Mouse (Mus musculus) erythroblast, embryonic 14.5 days (primary cell): ENCODE results near the gene Ly6g6d.

Experiments
- GATA1 ChIP-seq: IDR thresholded peaks from 2 replicates; pipeline ENCODE4 v1.6.1; 2012; ENCODE audit warnings: low read length, inconsistent platforms, mixed read lengths
- TAL1 ChIP-seq: IDR thresholded peaks from 3 replicates; pipeline ENCODE4 v1.6.1; 2012; ENCODE audit warnings: low read length, inconsistent platforms, mixed read lengths

DNA sequence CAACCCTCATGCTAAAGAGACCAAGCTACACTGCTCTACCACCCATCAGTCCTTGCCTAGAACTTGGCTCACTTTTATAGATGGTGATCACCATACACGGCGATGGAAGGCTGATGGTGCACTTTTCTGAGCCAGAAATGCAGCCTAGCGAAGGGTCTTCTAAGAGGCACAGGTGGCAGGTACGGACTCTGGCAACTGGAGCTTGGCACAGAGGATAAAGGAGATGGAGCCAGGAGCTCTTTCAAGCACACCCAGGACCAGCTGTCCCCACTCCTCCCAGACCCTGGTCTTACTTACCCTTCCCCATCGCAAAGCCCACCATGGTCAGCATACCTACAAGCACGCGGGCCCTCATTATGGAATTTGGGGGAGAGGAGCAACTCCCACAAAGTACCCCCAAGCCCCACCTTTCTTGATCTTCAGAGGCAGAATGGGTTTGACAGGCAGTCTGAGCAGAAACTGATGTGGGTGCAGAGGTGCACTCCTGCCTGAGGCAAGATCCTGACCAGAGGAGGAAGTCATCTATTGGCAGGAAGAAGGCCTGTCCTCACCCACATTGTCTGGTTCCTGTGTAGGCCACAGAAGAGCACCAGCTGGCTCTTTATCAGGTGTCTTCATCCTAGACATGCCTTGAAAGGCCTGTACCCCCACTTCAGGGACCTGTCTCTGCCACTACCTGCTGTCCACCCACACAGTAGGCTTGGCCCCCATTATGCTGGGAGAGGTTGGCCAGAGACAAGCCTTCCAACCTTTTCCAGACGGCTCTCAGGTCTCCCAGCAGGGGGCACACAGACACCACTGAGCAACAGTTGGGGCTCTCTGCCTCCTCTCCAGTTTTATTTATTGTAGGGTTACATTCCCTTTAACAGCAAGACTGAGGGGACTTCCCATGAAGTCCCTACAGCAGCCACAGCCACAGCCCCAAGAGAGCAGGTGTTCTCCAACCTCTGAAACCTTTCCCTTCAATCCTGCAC, 37.5 kb upstream of the Ly6g6d start, which contains the start of gene Ly6g5b:
- TF ChIP-seq GATA1: no peak
- no peak for TF ChIP-seq TAL1
